Mouse (Mus musculus) liver, postnatal 0 days (tissue): ENCODE data around the gene G6pc3. TPM values are rescaled to one million over a fixed set of nuclear protein-coding genes. Genes with fewer than 3 reads are reported as not detected.

Experiments used
- ATAC-seq: fragments of 200-750 bp; cut with Nextera tagmentation; 2 replicates; pipeline ENCODE4 v1.8.0; 2017; ENCODE audit warnings: mild to moderate bottlenecking, moderate library complexity
- DNase-seq: peaks from one replicate; pipeline ENCODE4 v3.0.0-alpha.2; 2016
- H3K27ac ChIP-seq: fragments of 300-500 bp; sonication (generic); 2 replicates; pipeline ENCODE4 v1.5.1; 2014; ENCODE audit warnings: antibody characterized with exemption, moderate library complexity, mild to moderate bottlenecking, low read depth
- H3K27me3 ChIP-seq: fragments of 300-500 bp; sonication (generic); 2 replicates; pipeline ENCODE4 v1.6.1; 2014; ENCODE audit warnings: low read length, control low read depth, mixed read lengths; ENCODE audit not compliant: insufficient read depth
- H3K36me3 ChIP-seq: fragments of 300-500 bp; sonication (generic); replicated peaks from 2 replicates; pipeline ENCODE4 v1.6.1; 2014; ENCODE audit warnings: mild to moderate bottlenecking, control low read depth, low read length, moderate library complexity, mixed read lengths; ENCODE audit not compliant: insufficient read depth
- H3K4me1 ChIP-seq: fragments of 300-500 bp; sonication (generic); 2 replicates; pipeline ENCODE4 v1.6.1; 2014; ENCODE audit warnings: antibody characterized with exemption, mild to moderate bottlenecking, control low read depth; ENCODE audit not compliant: insufficient read depth
- H3K4me2 ChIP-seq: fragments of 300-500 bp; sonication (generic); 2 replicates; pipeline ENCODE4 v1.6.1; 2014; ENCODE audit warnings: low read depth, mild to moderate bottlenecking, low read length, moderate library complexity, mixed read lengths
- H3K4me3 ChIP-seq: fragments of 300-500 bp; sonication (generic); 2 replicates; pipeline ENCODE4 v1.5.1; 2014; ENCODE audit warnings: low read depth, low read length
- H3K9ac ChIP-seq: fragments of 300-500 bp; sonication (generic); replicated peaks from 2 replicates; pipeline ENCODE4 v1.6.1; 2014; ENCODE audit warnings: mild to moderate bottlenecking, moderate library complexity
- H3K9me3 ChIP-seq: fragments of 300-500 bp; sonication (generic); 2 replicates; pipeline ENCODE4 v1.6.1; 2016; ENCODE audit warnings: mild to moderate bottlenecking, control low read depth, low read length, mixed read lengths
- CTCF ChIP-seq: sonication (generic); IDR thresholded peaks from 2 replicates; pipeline ENCODE4 v1.5.1; 2016; ENCODE audit warnings: antibody characterized with exemption, low read depth
- EP300 ChIP-seq: IDR thresholded peaks from 2 replicates; pipeline ENCODE4 v1.6.1; 2016; ENCODE audit warnings: antibody characterized with exemption, low read depth, mild to moderate bottlenecking
- WGBS: fragments of 180-500 bp; shearing (Covaris S2); extraction: QIAGEN DNeasy Blood & Tissue Kit; methylation state at CpG from one replicate; pipeline ENCODE4 v1.1.7; 2014; ENCODE audit not compliant: insufficient replicate concordance; 5-methylcytosine and 5-hydroxymethylcytosine counted together
- polyA plus RNA-seq: library from polyadenylated mRNA; unstranded; fragments of >200 nt; fragmentation: Nextera tagmentation; extraction: Ambion mirVana; gene quantifications from 2 replicates; pipeline ENCODE4 v1.2.1, GENCODE M21; 2015

The G6pc3 gene
- polyA plus RNA-seq, 1 experiment from 2014 or later: 6.7 TPM

DNA sequence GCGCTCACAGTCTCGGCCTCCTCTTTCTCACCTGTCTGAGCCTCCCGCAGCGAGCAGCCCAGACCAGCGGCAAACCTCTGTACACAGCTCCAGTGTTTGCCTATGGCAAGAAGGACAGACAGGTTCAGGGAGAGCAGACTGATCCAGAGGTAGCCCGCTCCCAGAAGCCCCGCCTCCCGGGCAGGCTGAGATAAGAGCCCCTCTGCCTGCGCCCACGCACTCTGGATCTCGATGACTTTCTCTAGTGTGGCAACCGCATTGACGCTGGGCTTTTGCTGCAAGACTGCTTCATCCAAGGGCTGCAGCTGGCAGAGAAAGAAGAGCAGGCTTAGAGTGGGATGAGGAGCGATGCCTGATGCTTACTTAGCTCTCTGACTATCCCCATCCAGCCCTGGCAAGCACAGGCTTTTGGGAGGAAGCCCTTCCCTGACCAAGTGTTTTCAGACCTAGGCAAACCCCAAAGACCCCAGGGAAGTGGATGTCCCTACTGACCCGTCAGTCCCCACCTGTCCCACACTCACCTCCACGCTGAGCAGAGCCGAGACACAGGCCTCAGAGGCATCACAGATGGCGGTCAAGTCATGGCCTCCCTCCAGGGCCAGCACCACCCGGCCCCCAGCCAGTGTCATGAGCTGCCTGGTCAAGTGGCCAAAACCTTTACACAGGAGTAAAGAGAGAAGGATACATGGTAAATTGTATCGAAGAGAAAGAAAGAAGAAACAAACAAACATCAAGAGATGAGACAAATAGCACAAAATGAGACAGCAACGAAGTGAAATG lies 6.8 kb downstream of the G6pc3 start:
- Histone ChIP-seq H3K27ac (no peak overlapping the region), H3K9me3 (no peaks in the 10 kb centered on the region), H3K4me2 (no peak overlapping the region), H3K27me3 (no peaks in the 10 kb centered on the region), H3K9ac (no peak overlapping the region; the same call in 1 of the 2 replicates), H3K4me1 (no peaks in the 10 kb centered on the region), H3K4me3 (no peak overlapping the region), H3K36me3 (peaks cover 63% of the 10 kb centered on the region)
- DNase-seq (no peak), ATAC-seq (peak; percentile 64; the same call in 1 of the 2 replicates)
- TF ChIP-seq EP300 (no peak), CTCF (no peak)
- 63% methylated on average over 21 of the region's 21 CpGs for WGBS

DNA sequence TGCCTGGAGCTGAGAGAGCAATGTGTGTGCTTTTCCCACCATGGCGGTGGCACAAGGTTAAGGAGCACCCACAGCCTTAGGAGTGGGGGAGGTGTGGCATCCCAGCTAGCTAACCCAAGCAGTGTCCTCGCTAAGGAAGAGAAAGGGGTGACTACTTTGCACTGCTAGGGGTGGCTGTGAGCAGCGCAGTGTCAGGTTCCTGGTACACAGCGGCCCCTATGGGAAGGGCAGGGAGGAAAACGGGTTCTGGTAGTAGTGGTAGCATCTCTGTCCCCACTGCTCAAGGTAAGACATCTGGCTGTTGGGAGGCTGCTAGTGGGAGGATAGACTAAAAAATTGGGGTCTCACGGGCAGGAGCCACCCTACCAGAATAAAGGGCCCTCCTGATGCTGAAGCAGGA lies 8.8 kb downstream of the G6pc3 start:
- 56% methylated on average over 6 of the region's 6 CpGs for WGBS
- no peaks in the 10 kb centered on the region for H3K9me3 ChIP-seq
- no peak overlapping the region for H3K9ac ChIP-seq
- no peak overlapping the region for H3K4me3 ChIP-seq
- ATAC-seq (no peak), DNase-seq (no peak)
- no peaks in the 10 kb centered on the region for H3K27me3 ChIP-seq
- no peaks in the 10 kb centered on the region for H3K4me1 ChIP-seq
- H3K36me3 ChIP-seq: peaks cover 79% of the 10 kb centered on the region
- no peak overlapping the region for H3K27ac ChIP-seq
- H3K4me2 ChIP-seq: no peak overlapping the region
- peak; percentile 44 for TF ChIP-seq CTCF
- no peak for TF ChIP-seq EP300

DNA sequence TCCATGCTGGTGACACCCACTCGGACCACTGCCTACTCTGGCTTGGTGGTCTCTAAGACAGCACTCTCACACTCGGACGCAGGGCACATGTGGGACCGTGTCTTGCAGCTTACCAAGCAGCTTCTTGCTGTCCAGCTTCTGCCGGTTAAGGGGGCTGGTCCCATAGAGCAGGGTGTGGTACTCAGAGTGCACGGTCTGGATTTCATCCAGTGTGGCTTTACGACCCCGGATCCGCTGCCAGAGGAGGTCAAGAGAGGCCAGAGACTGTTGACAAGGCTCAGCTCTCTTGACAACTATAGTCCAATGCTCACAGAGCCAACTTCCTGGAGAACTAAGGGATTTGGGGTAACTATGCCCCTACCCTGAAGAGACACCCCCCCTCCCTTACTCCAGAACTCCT lies 10.4 kb downstream of the G6pc3 start:
- no peaks in the 10 kb centered on the region for H3K4me1 ChIP-seq
- H3K4me2 ChIP-seq: no peak overlapping the region
- no peak overlapping the region for H3K9ac ChIP-seq
- no peak overlapping the region for H3K4me3 ChIP-seq
- DNase-seq (no peak), ATAC-seq (no peak)
- H3K36me3 ChIP-seq: peaks cover 79% of the 10 kb centered on the region
- no peak overlapping the region for H3K27ac ChIP-seq
- TF ChIP-seq CTCF: no peak
- no peak for TF ChIP-seq EP300
- H3K9me3 ChIP-seq: no peaks in the 10 kb centered on the region
- H3K27me3 ChIP-seq: no peaks in the 10 kb centered on the region
- 67% methylated on average over 9 of the region's 9 CpGs for WGBS

DNA sequence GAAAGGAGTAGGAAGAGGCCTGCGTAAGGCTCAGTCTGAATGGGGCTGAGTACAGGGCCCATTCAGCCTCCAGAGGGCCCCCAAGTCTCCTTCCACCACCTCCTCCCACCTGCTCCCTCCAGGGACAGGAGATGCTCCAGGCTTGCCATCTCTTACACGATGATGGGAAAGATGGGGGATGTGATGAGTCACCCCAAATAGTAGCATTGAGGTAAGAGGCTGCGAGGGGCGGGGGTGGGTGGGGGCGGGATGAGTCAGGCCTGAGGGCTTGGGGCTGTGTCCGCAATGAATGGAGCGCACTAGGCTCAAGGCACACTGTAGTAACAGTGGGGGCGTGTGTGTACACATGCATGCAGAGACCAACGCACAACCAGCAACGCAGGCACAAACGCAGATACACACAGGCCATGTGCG lies 12.0 kb downstream of the G6pc3 start:
- H3K9me3 ChIP-seq: no peaks in the 10 kb centered on the region
- H3K36me3 ChIP-seq: peaks cover 71% of the 10 kb centered on the region
- ATAC-seq (no peak), DNase-seq (no peak)
- no peak overlapping the region for H3K4me2 ChIP-seq
- no peaks in the 10 kb centered on the region for H3K4me1 ChIP-seq
- TF ChIP-seq EP300 (no peak), CTCF (peak; percentile 32; the same call in 1 of the 2 replicates)
- no peaks in the 10 kb centered on the region for H3K27me3 ChIP-seq
- H3K27ac ChIP-seq: no peak overlapping the region
- H3K9ac ChIP-seq: no peak overlapping the region
- H3K4me3 ChIP-seq: no peak overlapping the region
- 81% methylated on average over 12 of the region's 12 CpGs for WGBS

DNA sequence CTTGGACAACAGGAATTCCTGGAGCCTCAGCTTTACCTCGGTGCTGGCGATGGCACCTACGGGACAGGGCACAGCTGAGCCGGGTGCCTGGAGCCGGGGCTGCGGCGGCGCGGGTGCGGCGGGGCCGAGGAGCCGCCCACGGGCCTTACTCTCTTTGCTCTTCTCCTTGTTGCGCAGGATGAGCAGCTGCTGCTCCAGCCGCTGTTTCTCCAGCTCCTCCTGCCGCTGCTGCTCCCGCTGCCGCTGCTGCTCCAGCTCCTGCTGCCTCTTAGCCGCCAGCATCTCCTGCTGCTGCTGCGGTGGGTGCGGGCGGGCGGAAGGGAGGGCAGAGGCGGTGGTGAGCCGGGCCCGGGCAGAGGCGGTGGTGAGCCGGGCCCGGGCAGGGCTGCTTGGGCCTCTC lies 17.1 kb downstream of the G6pc3 start:
- WGBS: 87% methylated on average over 29 of the region's 30 CpGs
- Histone ChIP-seq H3K36me3 (peaks cover 35% of the 10 kb centered on the region), H3K9ac (no peak overlapping the region), H3K27me3 (no peaks in the 10 kb centered on the region), H3K9me3 (no peaks in the 10 kb centered on the region), H3K4me3 (no peak overlapping the region), H3K27ac (no peak overlapping the region), H3K4me2 (no peak overlapping the region), H3K4me1 (peaks cover 31% of the 10 kb centered on the region)
- DNase-seq (no peak), ATAC-seq (no peak)
- TF ChIP-seq EP300 (no peak), CTCF (no peak)

DNA sequence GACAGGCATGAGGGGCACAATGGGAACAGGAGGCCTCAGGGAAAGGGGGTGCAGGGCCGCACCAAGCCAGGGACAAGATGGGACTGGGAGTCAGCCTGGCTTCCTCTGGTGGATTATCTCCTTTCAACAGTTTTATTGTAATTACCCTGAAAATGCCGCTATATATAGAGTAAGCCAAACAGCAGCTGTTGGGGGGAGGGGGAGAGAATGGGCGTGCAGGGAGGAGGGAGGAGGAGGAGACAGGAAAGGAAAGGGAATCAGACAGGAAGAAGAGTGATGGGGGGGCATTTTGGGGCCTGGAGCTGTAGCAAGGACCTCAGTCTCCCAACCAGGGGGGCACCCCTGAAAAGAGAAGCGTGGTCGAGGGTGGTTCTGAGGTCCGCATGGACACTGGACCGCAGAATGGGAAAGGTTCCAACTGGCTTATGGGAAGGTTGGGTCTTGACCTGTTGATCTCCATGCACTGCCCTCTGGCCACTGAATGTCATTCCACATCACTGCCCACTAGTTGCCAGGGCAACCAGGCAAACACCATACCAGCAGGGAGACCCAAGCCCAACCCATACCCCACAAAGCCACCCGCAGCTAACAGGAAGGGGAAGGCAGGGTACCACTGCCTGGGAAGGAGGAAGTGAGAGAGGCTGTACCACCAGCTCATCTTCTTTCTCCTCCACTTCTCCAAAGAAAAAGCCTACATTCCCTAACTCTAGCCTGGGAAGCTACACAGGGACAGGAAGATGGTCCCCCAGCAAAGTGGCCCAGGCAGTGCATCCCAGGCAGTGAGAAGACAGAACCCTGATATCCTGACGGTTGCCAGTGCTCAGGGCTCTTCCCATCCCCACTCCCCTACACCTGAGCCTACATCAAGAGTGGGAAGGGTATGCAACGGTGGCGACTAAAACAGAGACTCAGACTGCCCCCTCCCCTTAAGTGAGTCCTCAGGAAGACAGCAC lies 18.7 kb downstream of the G6pc3 start:
- 0 out of 2 replicates have a peak overlapping the region, but pooled peaks have one; percentile 29 for H3K27ac ChIP-seq
- H3K4me3 ChIP-seq: no peak overlapping the region
- DNase-seq (no peak), ATAC-seq (peak; percentile 14; the same call in 1 of the 2 replicates)
- H3K27me3 ChIP-seq: no peaks in the 10 kb centered on the region
- 35% methylated on average over 11 of the region's 11 CpGs for WGBS
- TF ChIP-seq EP300 (no peak), CTCF (no peak)
- H3K4me1 ChIP-seq: peaks cover 36% of the 10 kb centered on the region
- peaks cover 21% of the 10 kb centered on the region for H3K36me3 ChIP-seq
- no peak overlapping the region for H3K9ac ChIP-seq
- H3K4me2 ChIP-seq: no peak overlapping the region
- no peaks in the 10 kb centered on the region for H3K9me3 ChIP-seq
